Mouse (Mus musculus): ENCODE measurements around the gene Traf7.
A peak's percentile ranks its signal among the peaks of the same experiment; 100 is the strongest.

The Traf7 gene

GRCm38 (mm10) chr17:24507129-24507664 is 20.5 kb downstream of the Traf7 start:
- Histone ChIP-seq H3K27me3 (ENCODE audit: insufficient read depth, low read length) (peaks cover 48% of the 10 kb centered on the region), H3K4me3 (replicated peaks; ENCODE audit: low read length) (peak overlapping the region; percentile 72)
- no peak for TF ChIP-seq POU5F1 (IDR thresholded peaks at IDR 0.05; ENCODE audit: borderline replicate concordance, low read length)
- TF ChIP-seq NANOG (IDR thresholded peaks at IDR 0.05; ENCODE audit: borderline replicate concordance, low read length), result no peak
- TF ChIP-seq CTCF (conservative IDR thresholded peaks at IDR 0.05; ENCODE audit: low read length), result no peak

GRCm38 (mm10) chr17:24506332-24507070 is 21.2 kb downstream of the Traf7 start:
- no peak for TF ChIP-seq NANOG (IDR thresholded peaks at IDR 0.05; ENCODE audit: borderline replicate concordance, low read length)
- TF ChIP-seq CTCF (conservative IDR thresholded peaks at IDR 0.05; ENCODE audit: low read length), result no peak
- TF ChIP-seq POU5F1 (IDR thresholded peaks at IDR 0.05; ENCODE audit: borderline replicate concordance, low read length), result no peak
- peaks cover 61% of the 10 kb centered on the region for H3K4me1 ChIP-seq (replicated peaks; ENCODE audit: low read depth, low read length)
- H3K9me3 ChIP-seq (ENCODE audit: low read length), result no peaks in the 10 kb centered on the region

More at GRCm38 (mm10) chr17:24507129-24507664, 20.5 kb downstream of the Traf7 start:
- Histone ChIP-seq H3K36me3 (ENCODE audit: insufficient read depth, low read length) (peaks cover 46% of the 10 kb centered on the region), H3K9me3 (ENCODE audit: low read length) (no peaks in the 10 kb centered on the region), H3K4me1 (replicated peaks; ENCODE audit: low read depth, low read length) (peaks cover 54% of the 10 kb centered on the region)

GRCm38 (mm10) chr17:24505286-24505955 is 22.3 kb downstream of the Traf7 start:
- Histone ChIP-seq H3K27me3 (ENCODE audit: insufficient read depth, low read length) (peaks cover 48% of the 10 kb centered on the region), H3K4me3 (replicated peaks; ENCODE audit: low read length) (peak overlapping the region; percentile 64), H3K4me1 (replicated peaks; ENCODE audit: low read depth, low read length) (peaks cover 61% of the 10 kb centered on the region), H3K36me3 (ENCODE audit: insufficient read depth, low read length) (peaks cover 28% of the 10 kb centered on the region), H3K9me3 (ENCODE audit: low read length) (no peaks in the 10 kb centered on the region)
- no peak for TF ChIP-seq CTCF (conservative IDR thresholded peaks at IDR 0.05; ENCODE audit: low read length)
- TF ChIP-seq NANOG (IDR thresholded peaks at IDR 0.05; ENCODE audit: borderline replicate concordance, low read length), result no peak
- no peak for TF ChIP-seq POU5F1 (IDR thresholded peaks at IDR 0.05; ENCODE audit: borderline replicate concordance, low read length)

More at GRCm38 (mm10) chr17:24506332-24507070, 21.2 kb downstream of the Traf7 start:
- peaks cover 48% of the 10 kb centered on the region for H3K27me3 ChIP-seq (ENCODE audit: insufficient read depth, low read length)
- H3K4me3 ChIP-seq (replicated peaks; ENCODE audit: low read length), result peak overlapping the region; percentile 72
- H3K36me3 ChIP-seq (ENCODE audit: insufficient read depth, low read length), result peaks cover 39% of the 10 kb centered on the region

GRCm38 (mm10) chr17:24504085-24504484 is 23.7 kb downstream of the Traf7 start:
- no peak for TF ChIP-seq CTCF (conservative IDR thresholded peaks at IDR 0.05; ENCODE audit: low read length)
- no peak for TF ChIP-seq NANOG (IDR thresholded peaks at IDR 0.05; ENCODE audit: borderline replicate concordance, low read length)
- TF ChIP-seq POU5F1 (IDR thresholded peaks at IDR 0.05; ENCODE audit: borderline replicate concordance, low read length), result no peak
- Histone ChIP-seq H3K9me3 (ENCODE audit: low read length) (no peaks in the 10 kb centered on the region), H3K27me3 (ENCODE audit: insufficient read depth, low read length) (peaks cover 48% of the 10 kb centered on the region), H3K4me1 (replicated peaks; ENCODE audit: low read depth, low read length) (peaks cover 60% of the 10 kb centered on the region), H3K36me3 (ENCODE audit: insufficient read depth, low read length) (peaks cover 15% of the 10 kb centered on the region), H3K4me3 (replicated peaks; ENCODE audit: low read length) (peak overlapping the region; percentile 64)

GRCm38 (mm10) chr17:24502208-24502607 is 25.5 kb downstream of the Traf7 start:
- Histone ChIP-seq H3K4me1 (replicated peaks; ENCODE audit: low read depth, low read length) (peaks cover 42% of the 10 kb centered on the region), H3K4me3 (replicated peaks; ENCODE audit: low read length) (no peak overlapping the region), H3K9me3 (ENCODE audit: low read length) (no peaks in the 10 kb centered on the region), H3K27me3 (ENCODE audit: insufficient read depth, low read length) (peaks cover 46% of the 10 kb centered on the region), H3K36me3 (ENCODE audit: insufficient read depth, low read length) (no peaks in the 10 kb centered on the region)
- TF ChIP-seq NANOG (IDR thresholded peaks at IDR 0.05; ENCODE audit: borderline replicate concordance, low read length), result no peak
- peak; percentile 40 for TF ChIP-seq CTCF (conservative IDR thresholded peaks at IDR 0.05; ENCODE audit: low read length)
- TF ChIP-seq POU5F1 (IDR thresholded peaks at IDR 0.05; ENCODE audit: borderline replicate concordance, low read length), result no peak

- TF ChIP-seq NANOG (IDR thresholded peaks at IDR 0.05; ENCODE audit: borderline replicate concordance, low read length) (no peak), POU5F1 (IDR thresholded peaks at IDR 0.05; ENCODE audit: borderline replicate concordance, low read length) (no peak), CTCF (conservative IDR thresholded peaks at IDR 0.05; ENCODE audit: low read length) (no peak)
- no peaks in the 10 kb centered on the region for H3K9me3 ChIP-seq (ENCODE audit: low read length)
- H3K36me3 ChIP-seq (ENCODE audit: insufficient read depth, low read length), result no peaks in the 10 kb centered on the region
- H3K27me3 ChIP-seq (ENCODE audit: insufficient read depth, low read length), result peaks cover 4% of the 10 kb centered on the region
- peaks cover 11% of the 10 kb centered on the region for H3K4me1 ChIP-seq (replicated peaks; ENCODE audit: low read depth, low read length)
- H3K4me3 ChIP-seq (replicated peaks; ENCODE audit: low read length), result no peak overlapping the region
Measured at GRCm38 (mm10) chr17:24496026-24496425, 31.7 kb downstream of the Traf7 start.

GRCm38 (mm10) chr17:24495443-24495842 is 32.3 kb downstream of the Traf7 start:
- Histone ChIP-seq H3K4me1 (replicated peaks; ENCODE audit: low read depth, low read length) (peaks cover 11% of the 10 kb centered on the region), H3K27me3 (ENCODE audit: insufficient read depth, low read length) (peaks cover 10% of the 10 kb centered on the region), H3K9me3 (ENCODE audit: low read length) (no peaks in the 10 kb centered on the region), H3K4me3 (replicated peaks; ENCODE audit: low read length) (no peak overlapping the region), H3K36me3 (ENCODE audit: insufficient read depth, low read length) (no peaks in the 10 kb centered on the region)
- TF ChIP-seq CTCF (conservative IDR thresholded peaks at IDR 0.05; ENCODE audit: low read length), result no peak
- TF ChIP-seq POU5F1 (IDR thresholded peaks at IDR 0.05; ENCODE audit: borderline replicate concordance, low read length), result no peak
- TF ChIP-seq NANOG (IDR thresholded peaks at IDR 0.05; ENCODE audit: borderline replicate concordance, low read length), result no peak

- H3K9me3 ChIP-seq (ENCODE audit: low read length), result no peaks in the 10 kb centered on the region
- peaks cover 17% of the 10 kb centered on the region for H3K4me1 ChIP-seq (replicated peaks; ENCODE audit: low read depth, low read length)
- TF ChIP-seq POU5F1 (IDR thresholded peaks at IDR 0.05; ENCODE audit: borderline replicate concordance, low read length) (no peak), NANOG (IDR thresholded peaks at IDR 0.05; ENCODE audit: borderline replicate concordance, low read length) (no peak), CTCF (conservative IDR thresholded peaks at IDR 0.05; ENCODE audit: low read length) (peak; percentile 55)
Measured at GRCm38 (mm10) chr17:24494627-24495335, 33.0 kb downstream of the Traf7 start.

More at GRCm38 (mm10) chr17:24494627-24495335, 33.0 kb downstream of the Traf7 start:
- no peak overlapping the region for H3K4me3 ChIP-seq (replicated peaks; ENCODE audit: low read length)
- H3K36me3 ChIP-seq (ENCODE audit: insufficient read depth, low read length), result no peaks in the 10 kb centered on the region
- peaks cover 16% of the 10 kb centered on the region for H3K27me3 ChIP-seq (ENCODE audit: insufficient read depth, low read length)

Measured in E14TG2a.4 (cell line).